Mouse (Mus musculus) CD4-positive, CD25-positive, alpha-beta regulatory T cell (primary cell): ENCODE measurements around the gene Snrnp27. TPM values are rescaled to one million over a fixed set of nuclear protein-coding genes. Genes with fewer than 3 reads are reported as not detected.

Source experiments
- polyA plus RNA-seq: library from polyadenylated mRNA; unstranded; fragments of 100-300 nt; shearing (Covaris generic); gene quantifications from one replicate; pipeline ENCODE4 v1.2.1, GENCODE M21; 2017

Snrnp27 gene
- 80.5 TPM for polyA plus RNA-seq

GRCm38 (mm10) chr6:86683872-86684654 is at the start of gene Snrnp27:
Gene Snrnp27 (minus strand): TSS chr6:86684522.

DNA sequence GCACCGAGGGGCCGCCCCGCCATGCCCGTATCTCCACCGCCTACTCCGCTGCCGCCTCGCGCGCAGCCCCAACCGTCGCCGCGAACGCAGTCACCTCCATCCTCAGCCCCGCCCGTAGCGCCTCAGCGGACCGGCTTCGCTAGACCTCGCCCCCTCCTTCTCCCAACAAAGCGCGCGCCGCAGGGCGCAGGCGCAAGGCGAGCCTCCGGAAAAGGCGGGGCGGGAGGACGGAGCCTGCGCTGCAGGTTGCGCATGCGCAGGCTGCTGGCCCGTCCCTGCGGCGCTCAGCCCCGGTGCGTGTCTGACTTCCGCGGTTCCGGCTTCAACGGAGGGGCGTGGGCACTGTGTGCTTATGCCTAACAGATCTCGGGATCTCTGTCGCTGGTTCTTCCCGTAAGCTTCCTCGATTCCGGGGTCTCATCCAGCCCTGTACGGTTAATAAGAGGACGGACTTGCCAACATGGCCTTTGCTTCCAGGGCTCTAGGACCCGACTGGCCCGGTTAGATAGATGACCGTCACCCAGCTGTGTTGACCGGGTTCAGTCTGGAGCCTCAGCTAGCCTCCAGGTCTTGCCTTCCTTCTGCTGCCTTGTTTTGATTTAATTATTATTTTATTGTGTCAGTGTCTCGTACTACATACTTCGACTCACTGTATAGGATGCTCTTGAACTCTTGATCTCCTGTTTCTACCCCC is 49.0 kb upstream of the Snrnp27 start, which contains the start of gene Gmcl1:
Gmcl1 (minus strand) TSS at position 201 of the 694 bp plus-strand sequence.

DNA sequence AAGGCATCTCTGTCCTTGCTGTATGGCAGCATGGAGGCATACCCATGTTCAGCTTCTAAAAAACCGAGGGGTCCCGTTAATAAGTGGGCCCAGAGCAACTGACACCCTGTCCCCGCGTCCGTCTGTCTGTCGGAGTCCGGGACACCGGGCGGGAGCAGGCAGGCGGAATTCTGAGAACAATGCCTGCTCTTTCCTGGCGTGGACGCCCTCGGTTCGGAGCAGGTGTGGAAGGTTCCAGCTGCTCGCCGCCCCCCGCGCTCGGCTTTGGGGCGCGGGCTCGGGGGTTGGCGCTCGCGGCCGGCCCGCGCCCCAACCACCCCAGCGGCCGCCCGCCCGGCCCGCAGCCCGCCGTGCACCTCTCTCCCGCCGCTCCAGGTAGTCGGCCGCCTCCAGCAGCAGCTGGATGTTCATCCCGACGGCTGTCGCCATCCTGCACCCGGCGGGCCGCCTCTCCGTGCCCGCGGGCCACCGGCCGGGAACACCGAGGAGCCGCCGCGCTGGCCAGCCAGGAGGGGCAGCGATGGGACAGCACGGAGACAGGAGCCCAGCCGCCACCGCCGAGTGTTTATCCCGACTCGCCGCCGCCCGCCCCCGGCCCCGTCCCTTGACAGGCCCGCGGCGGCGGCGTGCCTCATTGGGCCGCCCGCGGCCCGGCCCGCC is 15.6 kb downstream of the Snrnp27 start, which contains the start of gene Mxd1:
Mxd1 (minus strand) TSS at position 582 of the 660 bp plus-strand sequence.

DNA sequence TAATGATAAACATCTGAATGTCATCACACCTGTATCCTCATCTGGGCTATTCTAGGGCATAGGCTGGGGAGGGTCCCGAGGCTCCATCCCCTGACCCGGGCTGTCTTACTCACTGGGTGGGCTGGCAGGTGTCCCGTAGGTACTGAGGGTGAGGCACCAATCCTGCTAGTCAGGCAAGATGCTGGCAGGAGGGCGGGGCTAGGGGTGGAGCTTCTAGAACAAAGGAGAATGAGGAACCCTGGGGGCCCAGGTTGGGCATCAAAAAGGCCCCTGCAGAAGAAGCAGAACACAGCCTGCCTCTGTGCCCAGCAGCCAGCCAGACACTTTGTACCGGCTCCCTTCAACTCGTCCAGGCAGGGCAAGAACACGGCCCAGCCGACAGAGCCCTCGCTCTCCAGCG is 56.4 kb downstream of the Snrnp27 start, which contains the start of gene Asprv1:
Asprv1 (plus strand) TSS at position 219 of the 400 bp plus-strand sequence.

Other genes with a start within 250 kb of the Snrnp27 start
- gene C87436, start 246.1 kb downstream of the Snrnp27 start, polyA plus RNA-seq: 50.6 TPM
- 362 TPM for gene Pcbp1, start 158.2 kb downstream of the Snrnp27 start, polyA plus RNA-seq
- gene Asprv1, start 56.4 kb downstream of the Snrnp27 start, polyA plus RNA-seq: 0.11 TPM
- 101 TPM for gene Mxd1, start 15.4 kb downstream of the Snrnp27 start, polyA plus RNA-seq
- 70.4 TPM for gene Gmcl1, start 48.9 kb upstream of the Snrnp27 start, polyA plus RNA-seq
- gene Anxa4, start 109.1 kb upstream of the Snrnp27 start, polyA plus RNA-seq: 14.0 TPM
- gene Aak1, start 165.0 kb upstream of the Snrnp27 start, polyA plus RNA-seq: 75.2 TPM